Mouse (Mus musculus) hindbrain, embryonic 14.5 days (tissue): ENCODE results near the gene Cfap100. TPM values are rescaled to one million over a fixed set of nuclear protein-coding genes. Genes with fewer than 3 reads are reported as not detected.

Experiments
- ATAC-seq: fragments of 200-750 bp; cut with Nextera tagmentation; 2 replicates; pipeline ENCODE4 v1.8.0; 2017; ENCODE audit warnings: moderate number of reproducible peaks, mild to moderate bottlenecking, moderate TSS enrichment, moderate library complexity; ENCODE audit not compliant: low FRiP score
- DNase-seq: peaks from one replicate; pipeline ENCODE4 v3.0.0-alpha.2; 2015; ENCODE audit warnings: low spot score
- H3K27ac ChIP-seq: fragments of 300-500 bp; sonication (generic); 2 replicates; pipeline ENCODE4 v1.5.1; 2014; ENCODE audit warnings: mild to moderate bottlenecking, moderate library complexity
- H3K27me3 ChIP-seq: fragments of 300-500 bp; sonication (generic); 2 replicates; pipeline ENCODE4 v1.6.1; 2014; ENCODE audit warnings: mild to moderate bottlenecking, low read length, mixed read lengths; ENCODE audit not compliant: control insufficient read depth, insufficient read depth
- H3K36me3 ChIP-seq: fragments of 300-500 bp; sonication (generic); replicated peaks from 2 replicates; pipeline ENCODE4 v1.6.1; 2014; ENCODE audit not compliant: control insufficient read depth, insufficient read depth
- H3K4me1 ChIP-seq: fragments of 300-500 bp; sonication (generic); replicated peaks from 2 replicates; pipeline ENCODE4 v1.6.1; 2014; ENCODE audit warnings: antibody characterized with exemption, low read length, mixed read lengths; ENCODE audit not compliant: control insufficient read depth, insufficient read depth
- H3K4me2 ChIP-seq: fragments of 300-500 bp; sonication (generic); replicated peaks from 2 replicates; pipeline ENCODE4 v1.6.1; 2014; ENCODE audit warnings: mild to moderate bottlenecking, moderate library complexity
- H3K4me3 ChIP-seq: fragments of 300-500 bp; sonication (generic); replicated peaks from 2 replicates; pipeline ENCODE4 v1.5.1; 2014; ENCODE audit warnings: mild to moderate bottlenecking, low read length
- H3K9ac ChIP-seq: fragments of 300-500 bp; sonication (generic); 2 replicates; pipeline ENCODE4 v1.6.1; 2014
- H3K9me3 ChIP-seq: fragments of 300-500 bp; sonication (generic); 2 replicates; pipeline ENCODE4 v1.6.1; 2016; ENCODE audit warnings: low read length; ENCODE audit not compliant: control insufficient read depth
- WGBS: fragments of 180-500 bp; shearing (Covaris S2); extraction: QIAGEN DNeasy Blood & Tissue Kit; methylation state at CpG from one replicate; pipeline ENCODE4 v1.1.7; 2014; 5-methylcytosine and 5-hydroxymethylcytosine counted together
- polyA plus RNA-seq: library from polyadenylated mRNA; unstranded; fragments of >200 nt; fragmentation: Nextera tagmentation; extraction: Ambion mirVana; gene quantifications from 2 replicates; pipeline ENCODE4 v1.2.1, GENCODE M21; 2014

The Cfap100 gene
- polyA plus RNA-seq, 1 experiment from 2014 or later, result 5.6 TPM

DNA sequence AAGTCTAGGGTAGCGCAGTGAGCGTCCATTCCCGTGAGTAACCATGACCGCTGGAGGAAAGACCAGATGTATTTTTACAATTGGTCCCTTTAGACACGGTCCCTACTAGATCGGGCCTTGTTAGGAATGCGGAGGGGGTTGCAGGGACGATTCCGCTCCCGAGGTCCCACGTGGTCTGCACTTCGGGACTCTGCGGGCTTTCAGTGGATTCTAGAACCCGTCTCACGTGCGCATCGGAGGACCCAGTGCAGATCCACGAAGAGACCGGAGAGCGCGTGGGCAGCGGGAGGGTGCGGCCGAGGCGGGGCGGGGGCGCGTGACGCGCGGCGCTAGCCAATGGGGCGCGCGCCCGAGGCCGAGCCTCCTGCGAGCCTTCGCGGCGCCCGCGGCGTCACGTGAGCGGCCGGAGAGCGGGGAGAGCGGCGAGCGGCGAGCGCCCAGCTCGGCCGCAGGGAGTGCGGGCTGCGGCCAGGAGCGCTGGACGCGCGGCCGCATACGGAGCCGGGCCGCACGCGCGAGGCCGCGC is 33.6 kb upstream of the Cfap100 start, which contains the start of gene Klf15:
TSS of gene Klf15 (plus strand) at position 396 of the 526 bp plus-strand sequence.
- H3K27ac ChIP-seq, result peak within 1 kb of the TSS; percentile 53
- H3K27me3 ChIP-seq, result peaks cover 24% of the 10 kb centered on the region
- peak within 1 kb of the TSS; percentile 62 for H3K4me3 ChIP-seq
- under 1% methylated on average over 66 of the region's 70 CpGs for WGBS
- no peaks in the 10 kb centered on the region for H3K36me3 ChIP-seq
- DNase-seq (peak; percentile 75), ATAC-seq (peak; percentile 81)
- peaks cover 15% of the 10 kb centered on the region; the same call in 1 of the 2 replicates for H3K4me1 ChIP-seq
- peak within 1 kb of the TSS; percentile 64 for H3K9ac ChIP-seq
- H3K9me3 ChIP-seq, result no peaks in the 10 kb centered on the region
- peak within 1 kb of the TSS; percentile 100 for H3K4me2 ChIP-seq

DNA sequence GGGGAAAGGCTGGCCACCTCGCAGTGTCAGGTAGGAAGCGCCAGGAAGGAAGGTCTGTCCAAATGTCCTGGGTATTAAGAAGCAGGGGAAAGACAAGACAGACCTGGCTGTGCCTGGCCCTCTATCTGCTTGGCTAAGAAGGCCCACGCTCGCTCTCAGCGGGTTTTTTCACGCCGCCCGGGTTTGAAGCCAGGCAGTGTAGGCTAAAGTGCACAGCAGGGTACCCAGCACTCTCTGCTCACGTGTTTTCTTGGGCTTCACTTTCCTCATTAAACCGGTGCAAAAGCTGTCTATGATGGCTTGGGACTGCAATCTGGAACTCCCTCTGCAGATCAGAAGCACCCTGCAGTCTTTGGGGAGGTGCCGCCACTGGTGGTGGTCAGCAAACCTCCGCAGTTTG is 33.2 kb upstream of the Cfap100 start:
- Histone ChIP-seq H3K27ac (no peak overlapping the region), H3K27me3 (peaks cover 24% of the 10 kb centered on the region), H3K4me3 (peak overlapping the region; percentile 62), H3K9me3 (no peaks in the 10 kb centered on the region), H3K9ac (peak overlapping the region; percentile 64), H3K36me3 (no peaks in the 10 kb centered on the region), H3K4me2 (peak overlapping the region; percentile 100), H3K4me1 (peaks cover 15% of the 10 kb centered on the region; the same call in 1 of the 2 replicates)
- no peak for DNase-seq
- ATAC-seq, result no peak
- 7% methylated on average over 12 of the region's 12 CpGs for WGBS

DNA sequence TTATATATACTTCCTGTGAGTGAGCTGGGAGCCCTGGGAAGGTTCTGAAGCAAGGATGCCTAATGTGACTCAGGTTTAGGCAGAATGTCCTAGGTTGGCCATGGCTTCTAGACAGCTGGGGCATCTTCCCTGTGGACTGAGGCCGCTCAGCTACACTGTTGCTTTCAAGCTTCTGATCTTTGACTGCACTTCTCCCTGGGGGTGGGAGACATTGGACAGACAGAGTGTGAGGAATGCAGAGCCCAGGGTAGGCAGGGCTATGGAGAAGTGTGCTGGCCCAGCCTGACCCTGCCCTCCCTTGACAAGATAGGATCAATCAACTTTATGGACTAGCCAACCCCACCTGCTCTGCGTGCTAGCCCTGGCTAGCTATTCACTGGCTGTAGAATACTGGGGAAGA is 32.6 kb upstream of the Cfap100 start:
- ATAC-seq (no peak), DNase-seq (no peak)
- peaks cover 24% of the 10 kb centered on the region for H3K27me3 ChIP-seq
- WGBS, result 46% methylated on average over 2 of the region's 2 CpGs
- H3K4me3 ChIP-seq, result no peak overlapping the region
- no peak overlapping the region for H3K9ac ChIP-seq
- H3K36me3 ChIP-seq, result no peaks in the 10 kb centered on the region
- H3K9me3 ChIP-seq, result no peaks in the 10 kb centered on the region
- H3K4me1 ChIP-seq, result peaks cover 15% of the 10 kb centered on the region; the same call in 1 of the 2 replicates
- H3K4me2 ChIP-seq, result no peak overlapping the region
- no peak overlapping the region for H3K27ac ChIP-seq

DNA sequence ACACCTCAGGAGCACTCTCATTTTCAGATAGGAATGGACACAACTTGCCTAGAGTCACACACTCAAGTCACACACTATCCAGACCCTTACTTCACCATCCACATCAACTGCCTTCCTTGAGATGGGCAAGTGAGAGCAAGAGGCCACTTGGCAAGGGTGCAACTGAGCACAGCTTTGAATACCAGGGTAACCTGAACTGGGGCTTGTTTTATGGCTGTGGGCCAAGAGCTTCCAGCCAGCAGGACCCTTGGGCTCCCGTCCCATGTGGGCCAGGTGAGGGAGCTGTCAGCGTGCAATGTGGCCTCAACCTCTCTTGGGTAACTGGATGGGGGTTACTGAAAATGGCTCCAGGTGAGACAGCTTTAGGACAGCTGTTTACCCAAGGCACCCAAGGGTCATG is 28.8 kb upstream of the Cfap100 start:
- peaks cover 14% of the 10 kb centered on the region; the same call in 1 of the 2 replicates for H3K27me3 ChIP-seq
- DNase-seq (no peak), ATAC-seq (no peak)
- no peak overlapping the region for H3K9ac ChIP-seq
- H3K27ac ChIP-seq, result no peak overlapping the region
- no peak overlapping the region for H3K4me2 ChIP-seq
- no peaks in the 10 kb centered on the region for H3K9me3 ChIP-seq
- H3K36me3 ChIP-seq, result no peaks in the 10 kb centered on the region
- H3K4me1 ChIP-seq, result no peaks in the 10 kb centered on the region
- 81% methylated on average over 2 of the region's 2 CpGs for WGBS
- H3K4me3 ChIP-seq, result no peak overlapping the region

DNA sequence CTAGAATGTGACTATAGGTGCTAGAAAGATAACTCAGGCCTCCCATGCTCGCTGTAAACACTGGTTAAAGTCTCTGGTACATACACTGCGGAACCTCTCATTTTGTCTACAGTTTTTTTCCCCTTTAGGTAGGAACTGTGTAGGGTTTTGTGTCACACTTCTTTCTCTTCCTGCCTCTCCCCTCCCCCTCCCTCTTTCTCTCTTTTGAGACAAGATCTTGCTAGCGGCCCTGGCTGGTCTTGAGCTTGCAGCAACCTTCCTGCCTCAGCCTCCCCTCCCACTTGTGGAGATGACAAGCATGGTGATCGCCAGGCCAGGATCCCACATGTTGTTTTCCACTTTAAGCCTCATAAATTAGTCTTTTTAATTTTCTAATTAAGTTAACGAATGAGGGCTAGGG is 25.2 kb upstream of the Cfap100 start:
- H3K9ac ChIP-seq, result no peak overlapping the region
- no peak for DNase-seq
- H3K27me3 ChIP-seq, result no peaks in the 10 kb centered on the region
- H3K4me2 ChIP-seq, result no peak overlapping the region
- no peaks in the 10 kb centered on the region for H3K36me3 ChIP-seq
- no peak for ATAC-seq
- no peaks in the 10 kb centered on the region for H3K4me1 ChIP-seq
- H3K4me3 ChIP-seq, result no peak overlapping the region
- 83% methylated on average over 5 of the region's 5 CpGs for WGBS
- no peak overlapping the region for H3K27ac ChIP-seq
- no peaks in the 10 kb centered on the region for H3K9me3 ChIP-seq

DNA sequence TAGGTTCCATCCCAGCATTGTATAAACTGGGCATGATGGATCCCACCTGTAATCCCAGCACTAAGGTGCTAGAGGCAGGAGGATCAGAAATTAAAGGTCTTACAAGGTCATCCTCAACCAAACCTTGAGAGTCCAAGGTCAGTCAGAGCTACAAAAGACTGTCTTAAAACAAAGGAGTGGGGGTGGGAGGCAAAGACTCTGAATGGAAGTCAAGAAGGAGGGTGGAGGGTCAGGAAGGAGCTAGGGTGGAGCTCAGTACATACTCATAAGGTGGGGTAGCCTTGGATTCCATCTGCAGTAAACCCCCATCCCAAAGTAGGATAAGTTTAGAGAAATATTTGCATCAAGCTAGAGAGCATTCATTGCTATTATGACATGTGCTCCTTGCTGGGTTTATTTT is 24.0 kb upstream of the Cfap100 start:
- Histone ChIP-seq H3K4me1 (no peaks in the 10 kb centered on the region), H3K27ac (no peak overlapping the region), H3K9ac (no peak overlapping the region), H3K27me3 (no peaks in the 10 kb centered on the region), H3K4me2 (no peak overlapping the region), H3K4me3 (no peak overlapping the region), H3K9me3 (no peaks in the 10 kb centered on the region), H3K36me3 (no peaks in the 10 kb centered on the region)
- ATAC-seq, result no peak
- DNase-seq, result no peak

DNA sequence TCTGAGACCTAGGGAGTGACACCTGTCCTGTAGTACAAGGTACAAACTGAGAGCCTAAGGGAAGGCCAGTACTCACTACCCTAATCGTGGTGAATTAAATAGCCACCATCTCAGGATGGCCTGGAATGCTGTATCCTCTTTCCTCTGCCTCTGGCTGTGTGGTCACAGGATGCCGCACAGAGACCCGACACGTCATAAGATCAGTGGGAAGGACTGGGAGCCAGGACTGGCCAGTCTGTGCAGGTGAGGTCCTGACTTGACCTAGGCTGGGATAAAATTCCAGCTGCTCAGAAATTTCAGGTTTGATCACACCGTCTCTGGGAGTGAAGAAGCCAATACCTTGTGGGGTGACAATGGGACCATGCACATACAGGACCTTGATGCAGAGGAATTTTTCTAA is 22.9 kb upstream of the Cfap100 start:
- 91% methylated on average over 5 of the region's 5 CpGs for WGBS
- ATAC-seq (no peak), DNase-seq (no peak)
- H3K27ac ChIP-seq, result no peak overlapping the region
- no peak overlapping the region for H3K9ac ChIP-seq
- H3K4me2 ChIP-seq, result no peak overlapping the region
- no peaks in the 10 kb centered on the region for H3K36me3 ChIP-seq
- no peaks in the 10 kb centered on the region for H3K9me3 ChIP-seq
- no peak overlapping the region for H3K4me3 ChIP-seq
- H3K27me3 ChIP-seq, result no peaks in the 10 kb centered on the region
- H3K4me1 ChIP-seq, result no peaks in the 10 kb centered on the region

DNA sequence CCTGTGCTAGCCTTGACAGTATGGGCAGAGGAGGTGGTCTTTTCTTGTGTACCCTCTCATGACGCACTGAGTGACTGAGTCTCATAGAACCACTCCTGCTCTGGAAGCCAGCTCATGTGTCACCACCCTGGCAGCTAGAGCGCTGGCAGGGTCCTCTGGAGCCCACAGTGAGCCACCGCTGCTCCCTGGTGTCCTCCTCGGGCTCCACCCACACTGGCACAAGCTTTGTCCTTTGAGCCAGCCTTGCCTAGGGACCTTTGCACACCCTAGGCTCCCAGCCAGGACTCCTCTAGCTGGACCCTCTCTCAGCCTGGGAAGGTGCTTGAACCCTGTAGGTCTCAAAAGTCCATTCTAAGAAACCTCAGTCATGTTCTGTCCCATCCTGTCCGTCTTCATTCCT is 22.1 kb upstream of the Cfap100 start:
- Histone ChIP-seq H3K4me3 (no peak overlapping the region), H3K9ac (no peak overlapping the region), H3K27ac (no peak overlapping the region), H3K36me3 (no peaks in the 10 kb centered on the region), H3K4me1 (no peaks in the 10 kb centered on the region), H3K9me3 (no peaks in the 10 kb centered on the region), H3K4me2 (no peak overlapping the region), H3K27me3 (no peaks in the 10 kb centered on the region)
- WGBS, result 71% methylated on average over 5 of the region's 5 CpGs
- ATAC-seq, result 0 out of 2 replicates have a peak, but pooled peaks have one; percentile 56
- DNase-seq, result no peak

DNA sequence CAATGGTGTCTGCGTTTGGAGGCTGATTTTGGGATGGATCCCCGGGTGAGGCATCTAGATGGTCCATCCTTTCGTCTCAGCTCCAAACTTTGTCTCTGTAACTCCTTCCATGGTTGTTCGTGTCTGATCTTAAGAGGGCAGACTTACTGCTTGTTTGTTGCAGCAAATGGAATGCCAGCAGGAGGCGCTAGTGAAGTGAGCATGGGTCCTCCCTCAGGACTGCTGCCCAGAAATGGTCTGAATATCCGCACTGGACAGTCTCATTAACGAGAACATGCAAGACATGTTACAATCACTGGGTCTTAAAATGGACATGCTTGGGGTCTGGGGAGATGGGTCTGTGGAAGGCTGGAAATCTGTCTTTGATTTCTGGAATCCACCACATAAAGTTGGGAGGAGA is 21.6 kb upstream of the Cfap100 start:
- no peak overlapping the region for H3K4me2 ChIP-seq
- ATAC-seq (no peak), DNase-seq (peak; percentile 59)
- H3K9ac ChIP-seq, result no peak overlapping the region
- WGBS, result 37% methylated on average over 7 of the region's 7 CpGs
- H3K4me3 ChIP-seq, result no peak overlapping the region
- H3K9me3 ChIP-seq, result no peaks in the 10 kb centered on the region
- no peaks in the 10 kb centered on the region for H3K27me3 ChIP-seq
- H3K27ac ChIP-seq, result no peak overlapping the region
- no peaks in the 10 kb centered on the region for H3K36me3 ChIP-seq
- no peaks in the 10 kb centered on the region for H3K4me1 ChIP-seq

DNA sequence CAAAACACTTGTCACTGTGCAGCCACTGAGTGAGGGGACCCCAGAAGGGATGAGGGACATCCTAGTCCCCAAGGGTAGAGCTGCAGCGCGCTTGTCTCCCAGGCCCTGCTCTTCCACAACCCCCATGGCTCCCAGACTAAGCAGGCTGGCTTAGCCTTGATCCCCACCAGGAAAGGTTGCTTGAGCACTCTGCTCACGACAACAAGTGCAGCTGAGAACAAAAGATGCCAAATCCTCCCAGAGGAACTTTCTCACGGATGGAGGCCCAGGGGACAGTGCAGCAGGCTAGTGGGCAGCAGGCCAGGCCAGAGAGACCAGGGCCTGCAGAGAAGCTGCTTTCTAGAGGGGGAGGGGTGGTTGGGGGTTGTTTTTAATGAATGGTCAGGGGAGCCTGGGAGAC is 18.3 kb upstream of the Cfap100 start:
- no peak overlapping the region for H3K4me2 ChIP-seq
- H3K27me3 ChIP-seq, result no peaks in the 10 kb centered on the region
- ATAC-seq (peak; percentile 84), DNase-seq (peak; percentile 67)
- H3K36me3 ChIP-seq, result no peaks in the 10 kb centered on the region
- WGBS, result 27% methylated on average over 4 of the region's 4 CpGs
- H3K4me1 ChIP-seq, result no peaks in the 10 kb centered on the region
- H3K9me3 ChIP-seq, result no peaks in the 10 kb centered on the region
- no peak overlapping the region for H3K4me3 ChIP-seq
- H3K9ac ChIP-seq, result no peak overlapping the region
- H3K27ac ChIP-seq, result peak overlapping the region; percentile 58
